Mouse (Mus musculus): ENCODE measurements around the gene Crygd.
"Not testable (repeated sequence)": the region's sequence is repeated elsewhere in the genome, so short reads cannot be mapped to it uniquely, and the experiment has no call there.

Crygd gene

GRCm38 (mm10) chr1:65063352-65063751 is at the start of gene Crygd:
TSS of gene Crygd (minus strand) at chr1:65063452.
- DNase-seq (ENCODE audit: low spot score): no peak

- DNase-seq (ENCODE audit: low spot score): peak; percentile 21
Measured at GRCm38 (mm10) chr1:65112807-65113196, 49.5 kb upstream of the Crygd start.

- peak; percentile 85 for DNase-seq (ENCODE audit: low spot score)
Measured at GRCm38 (mm10) chr1:65112031-65112806, 49.0 kb upstream of the Crygd start.

DNA sequence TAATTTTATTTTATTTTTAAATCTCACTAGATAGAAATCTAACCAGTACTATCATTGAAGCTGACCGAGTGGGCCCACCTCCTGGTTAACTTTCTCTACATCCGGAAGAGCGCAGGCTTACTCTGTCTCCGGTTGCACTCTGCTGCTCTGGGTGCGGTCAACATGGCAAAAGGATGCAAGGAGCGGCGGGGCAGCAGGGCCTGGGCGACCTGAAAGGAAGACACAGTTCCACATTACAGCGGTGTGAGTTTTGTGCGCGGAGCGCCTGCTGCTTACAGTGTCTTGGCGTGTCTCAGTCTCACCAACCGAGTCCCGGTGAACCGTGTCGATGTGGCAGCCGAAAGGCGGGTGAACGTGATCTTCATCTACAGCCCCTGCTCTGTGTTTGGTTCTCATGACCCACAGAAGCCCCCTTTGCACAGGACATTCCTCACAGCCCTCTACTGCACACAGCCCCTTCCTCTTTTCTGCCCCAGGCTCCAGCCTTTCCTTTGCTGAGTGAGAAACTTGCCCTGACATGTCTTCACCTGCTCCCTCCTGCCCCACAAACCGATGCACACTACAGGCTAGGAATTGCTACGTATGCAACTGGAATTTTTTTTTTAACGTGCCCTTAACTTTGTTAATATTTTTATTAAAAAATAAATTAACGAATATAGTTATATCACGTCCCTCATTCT is 46.6 kb upstream of the Crygd start:
- DNase-seq (ENCODE audit: low spot score): no peak

DNA sequence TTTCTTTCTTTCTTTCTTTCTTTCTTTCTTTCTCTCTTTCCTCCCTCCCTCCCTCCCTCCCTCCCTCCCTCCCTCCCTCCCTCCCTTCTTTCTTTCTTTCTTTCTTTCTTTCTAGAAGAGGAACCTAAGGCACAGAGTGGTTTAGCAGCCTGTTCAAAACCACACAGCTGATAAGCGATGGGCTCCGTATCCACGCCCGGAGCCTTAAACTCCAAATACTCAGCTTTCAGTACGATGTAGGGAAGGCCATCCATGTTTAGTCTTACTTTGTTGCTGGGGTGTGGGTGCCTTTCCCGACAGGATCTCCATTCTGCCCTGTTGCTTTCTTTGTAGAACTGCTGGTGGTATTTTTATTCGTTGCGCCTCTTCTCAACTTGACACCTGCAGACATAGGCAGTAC is 45.9 kb upstream of the Crygd start:
- DNase-seq (ENCODE audit: low spot score): no peak

DNA sequence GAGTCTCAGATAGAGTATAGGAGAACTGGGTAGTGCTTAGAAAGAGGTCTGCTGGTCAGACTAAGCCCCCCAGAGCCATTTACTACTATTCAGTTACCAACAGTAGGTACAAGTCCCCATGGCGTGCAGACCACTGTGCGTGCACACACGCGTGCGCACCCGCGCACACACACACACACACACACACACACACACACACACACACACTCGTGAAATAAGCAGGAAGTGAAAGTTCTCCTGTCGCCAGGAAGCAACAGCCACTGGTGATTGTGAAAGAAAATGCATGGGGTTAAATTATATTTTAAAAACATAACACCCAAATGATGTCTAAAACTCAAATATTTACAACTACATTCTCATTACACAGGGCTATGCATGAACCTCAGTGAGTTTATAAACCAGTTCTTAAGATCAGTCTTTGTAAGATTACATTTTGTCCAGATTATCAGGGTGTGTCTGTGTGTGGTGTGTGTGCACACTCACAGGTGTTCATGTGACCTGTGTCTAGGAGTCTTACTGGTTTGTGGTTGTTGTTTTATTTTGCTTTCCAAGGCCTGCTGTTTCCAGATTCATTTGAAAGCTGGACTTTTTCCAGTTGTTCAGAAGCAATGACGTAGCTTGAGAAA is 44.5 kb upstream of the Crygd start:
- DNase-seq (ENCODE audit: low spot score): no peak

DNA sequence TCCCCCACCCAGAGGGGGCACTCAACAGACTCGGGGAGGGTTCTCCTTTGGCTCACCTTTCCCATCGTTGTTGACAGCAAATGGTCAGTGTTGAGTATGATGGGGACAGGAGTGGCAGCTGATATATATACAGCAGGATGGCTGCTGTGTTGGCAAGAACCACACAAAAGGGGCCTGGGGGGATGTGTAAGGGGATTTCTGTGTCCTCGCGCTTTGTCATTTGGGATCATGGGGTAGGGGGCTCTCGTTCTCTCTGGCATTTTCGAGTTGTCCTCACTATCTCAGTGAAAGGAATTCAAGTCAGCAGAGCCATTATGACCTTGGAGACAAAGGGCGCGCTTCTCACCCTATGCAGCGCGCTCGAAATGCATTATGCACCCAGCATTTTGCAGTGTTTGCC is 40.0 kb upstream of the Crygd start, which contains the start of gene Cryga:
Cryga (minus strand) TSS at position 101 of the 400 bp plus-strand sequence.
- DNase-seq (ENCODE audit: low spot score): no peak

DNA sequence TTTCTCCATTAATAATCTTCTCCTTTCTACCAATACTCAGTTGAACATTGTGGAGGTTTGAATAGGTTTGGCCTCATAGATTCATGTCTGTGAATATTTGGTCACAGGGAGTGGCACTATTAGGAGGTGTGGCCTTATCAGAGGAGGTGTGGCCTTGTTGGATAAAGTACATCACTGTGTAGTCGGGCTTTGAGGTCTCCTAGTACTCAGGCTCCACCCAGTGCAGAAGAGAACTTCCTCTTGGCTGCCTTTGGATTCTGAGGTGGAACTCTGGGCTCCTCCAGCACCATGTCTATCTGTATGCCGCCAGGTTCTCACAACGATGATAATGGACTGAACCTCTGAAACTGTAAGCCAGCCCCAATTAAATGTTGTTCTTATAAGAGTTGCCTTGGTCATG is 33.7 kb upstream of the Crygd start:
- DNase-seq (ENCODE audit: low spot score): no peak

DNA sequence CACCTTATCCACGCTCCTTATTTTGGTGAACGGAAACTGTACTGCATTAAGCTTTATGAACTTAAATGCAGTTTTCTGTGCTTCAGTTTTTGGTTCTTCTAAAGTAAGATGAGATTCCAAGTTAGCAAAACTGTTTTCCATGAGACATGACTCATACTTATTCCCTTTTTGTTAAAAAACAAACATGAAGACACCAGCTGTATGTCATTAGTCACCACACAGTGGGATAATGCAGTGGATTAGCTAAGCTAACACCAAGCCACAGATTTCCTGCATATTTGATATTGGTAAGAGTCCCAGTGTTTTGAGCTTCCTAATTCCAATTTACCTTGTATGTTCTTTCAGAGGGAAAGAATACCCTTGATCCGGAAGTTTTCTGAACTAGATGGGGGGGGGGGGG is 28.3 kb upstream of the Crygd start:
- no peak for DNase-seq (ENCODE audit: low spot score)

DNA sequence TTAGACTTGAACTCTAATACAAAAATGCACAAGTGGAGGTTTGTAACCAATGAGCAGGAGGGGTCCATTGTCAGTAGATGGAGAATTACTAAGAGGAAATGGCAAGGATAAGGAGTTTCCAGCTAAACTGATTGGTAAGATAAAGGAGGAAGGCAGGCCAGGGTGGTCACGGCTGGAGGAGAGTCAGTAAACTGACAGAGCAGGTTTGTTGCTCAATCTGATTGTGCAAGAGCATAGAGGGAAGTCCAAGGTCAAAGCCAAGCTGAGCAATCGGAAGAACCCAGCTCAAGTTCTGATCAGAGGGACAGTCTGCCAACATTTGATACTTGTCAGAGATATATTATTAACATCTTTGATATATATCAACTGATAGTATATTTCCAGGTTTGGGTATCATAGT is 27.1 kb upstream of the Crygd start:
- DNase-seq (ENCODE audit: low spot score): no peak

- DNase-seq (ENCODE audit: low spot score): peak; percentile 8
Measured at GRCm38 (mm10) chr1:65088567-65089356, 25.5 kb upstream of the Crygd start.

DNA sequence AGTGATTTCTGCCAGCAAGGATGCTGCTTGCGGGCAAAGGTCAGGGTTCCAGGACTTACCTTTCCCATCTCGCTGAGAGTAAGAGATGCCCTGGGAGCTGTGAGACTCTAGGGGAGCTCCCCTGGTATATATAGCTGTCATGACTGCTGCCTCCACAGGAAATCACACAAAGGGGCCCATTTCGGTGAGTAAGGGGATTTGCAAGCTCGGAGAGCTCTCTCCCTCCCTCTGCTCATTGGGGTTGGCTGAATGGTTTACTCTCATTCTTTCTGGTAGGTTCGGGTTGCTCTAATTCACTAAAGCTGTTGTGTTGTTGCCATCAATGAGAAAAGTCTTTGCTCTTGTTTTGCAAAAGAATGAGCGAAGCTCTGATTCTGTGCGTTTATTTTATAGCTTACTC is 18.9 kb upstream of the Crygd start, which contains the start of gene Crygb:
Crygb (minus strand) TSS at position 101 of the 400 bp plus-strand sequence.
- no peak for DNase-seq (ENCODE audit: low spot score)

- DNase-seq (ENCODE audit: low spot score): no peak
Measured at GRCm38 (mm10) chr1:65075607-65076006, 12.4 kb upstream of the Crygd start.

DNA sequence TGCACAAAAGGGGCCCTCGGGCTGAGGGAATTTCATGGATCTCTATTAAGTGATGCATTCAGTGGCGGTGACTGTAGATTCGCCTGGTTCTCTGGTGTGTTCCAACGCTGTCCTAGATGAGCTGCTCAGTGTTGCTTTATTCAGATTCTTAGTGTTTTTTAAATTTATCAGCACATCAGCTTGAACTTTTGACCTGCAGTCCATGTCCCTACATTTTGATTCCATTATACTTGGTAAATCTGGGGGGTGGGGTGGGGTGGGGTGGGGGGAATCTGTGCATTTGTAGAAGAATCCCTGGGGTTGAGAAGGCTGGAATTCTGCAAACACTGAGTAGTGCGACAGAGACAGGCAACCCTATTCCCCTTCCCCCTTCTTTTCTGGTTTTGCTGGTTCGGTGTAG is 10.3 kb upstream of the Crygd start, which contains the start of gene Crygc:
Crygc (minus strand) TSS at position 101 of the 400 bp plus-strand sequence.
- DNase-seq (ENCODE audit: low spot score): no peak

DNA sequence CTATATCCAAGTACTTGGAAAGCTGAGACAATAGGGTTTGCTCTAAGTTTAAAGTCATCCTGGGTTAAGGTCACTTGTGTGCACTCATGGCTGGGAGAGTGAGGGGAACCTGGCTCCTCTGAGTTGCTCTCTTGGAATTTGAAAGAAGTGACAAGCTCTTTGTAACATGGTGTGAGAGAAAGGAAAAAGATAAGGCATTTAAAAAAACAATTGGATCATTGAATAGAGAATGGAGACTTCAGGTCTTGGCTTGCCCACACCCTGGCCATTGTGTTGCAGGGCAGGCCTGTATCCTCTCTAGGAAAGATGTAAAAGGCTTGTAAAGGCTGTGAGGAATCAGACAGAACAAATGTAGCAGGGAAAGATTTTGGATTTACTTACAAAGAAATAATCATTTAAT is 4.6 kb upstream of the Crygd start:
- DNase-seq (ENCODE audit: low spot score): no peak

- DNase-seq (ENCODE audit: low spot score): no peak
Measured at GRCm38 (mm10) chr1:65064201-65064600, 949 bp upstream of the Crygd start.

- no peak for DNase-seq (ENCODE audit: low spot score)
Measured at GRCm38 (mm10) chr1:65052140-65052539, 11.1 kb downstream of the Crygd start.

DNA sequence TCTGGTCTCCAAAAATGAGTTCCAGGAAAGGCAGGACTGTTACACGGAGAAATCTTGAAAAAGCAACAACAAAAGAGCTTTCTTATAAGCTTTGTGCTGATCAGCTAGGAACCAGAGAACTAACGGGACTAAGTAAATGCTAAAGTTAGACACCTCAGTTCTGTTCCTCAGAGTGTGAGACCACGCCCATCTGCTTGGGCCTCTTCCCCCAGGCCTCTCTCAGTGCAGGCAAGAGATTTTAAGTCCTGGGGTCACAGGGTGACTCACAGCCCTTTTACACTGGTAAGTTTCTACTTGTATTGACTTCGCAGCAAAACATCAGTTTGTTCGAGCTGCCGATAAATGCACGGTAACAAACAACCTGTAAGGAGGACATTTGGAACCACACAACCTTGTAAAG is 11.6 kb downstream of the Crygd start:
- no peak for DNase-seq (ENCODE audit: low spot score)

DNA sequence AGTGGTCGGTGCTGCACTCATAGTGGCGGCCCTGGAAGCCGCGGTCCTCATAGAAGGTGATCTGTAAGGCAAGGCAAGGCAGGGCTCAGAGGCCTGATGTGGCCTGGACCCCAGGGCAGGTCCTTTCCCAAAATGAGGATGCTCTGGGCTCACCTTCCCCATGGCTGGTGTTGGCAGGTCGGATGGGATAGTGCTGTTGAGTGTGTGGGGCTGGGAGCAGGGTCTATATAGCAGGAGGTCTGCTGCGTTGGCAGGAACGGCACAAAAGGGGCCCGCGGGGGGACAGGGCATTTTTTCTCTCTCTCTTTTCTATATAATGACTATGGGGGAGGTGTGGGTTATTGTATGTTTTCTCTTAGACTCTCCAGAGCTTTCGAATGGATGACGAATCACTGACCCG is 12.3 kb downstream of the Crygd start, which contains the start of gene Cryge:
Cryge (minus strand) TSS at position 198 of the 400 bp plus-strand sequence.
- not testable (repeated sequence) for DNase-seq (ENCODE audit: low spot score)

DNA sequence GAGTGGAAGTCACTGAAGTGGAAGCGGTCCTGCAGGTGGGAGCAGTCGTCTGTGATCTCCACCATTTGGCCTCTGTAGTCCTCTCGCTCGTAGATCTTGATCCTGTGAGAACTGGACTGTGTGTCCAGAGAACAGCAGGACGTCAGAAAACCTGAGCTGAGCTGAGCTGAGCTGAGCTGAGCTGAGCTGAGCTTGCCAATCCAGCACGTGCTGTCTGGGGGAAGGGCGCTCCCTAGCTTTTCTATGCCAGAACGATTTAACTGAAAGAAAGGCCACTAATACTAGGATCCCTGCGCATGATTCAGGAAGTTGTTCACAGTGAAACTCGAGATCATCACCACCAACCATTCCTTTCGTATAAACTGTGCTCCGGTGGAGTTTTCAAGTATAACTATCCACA is 14.5 kb downstream of the Crygd start:
- no peak for DNase-seq (ENCODE audit: low spot score)

DNA sequence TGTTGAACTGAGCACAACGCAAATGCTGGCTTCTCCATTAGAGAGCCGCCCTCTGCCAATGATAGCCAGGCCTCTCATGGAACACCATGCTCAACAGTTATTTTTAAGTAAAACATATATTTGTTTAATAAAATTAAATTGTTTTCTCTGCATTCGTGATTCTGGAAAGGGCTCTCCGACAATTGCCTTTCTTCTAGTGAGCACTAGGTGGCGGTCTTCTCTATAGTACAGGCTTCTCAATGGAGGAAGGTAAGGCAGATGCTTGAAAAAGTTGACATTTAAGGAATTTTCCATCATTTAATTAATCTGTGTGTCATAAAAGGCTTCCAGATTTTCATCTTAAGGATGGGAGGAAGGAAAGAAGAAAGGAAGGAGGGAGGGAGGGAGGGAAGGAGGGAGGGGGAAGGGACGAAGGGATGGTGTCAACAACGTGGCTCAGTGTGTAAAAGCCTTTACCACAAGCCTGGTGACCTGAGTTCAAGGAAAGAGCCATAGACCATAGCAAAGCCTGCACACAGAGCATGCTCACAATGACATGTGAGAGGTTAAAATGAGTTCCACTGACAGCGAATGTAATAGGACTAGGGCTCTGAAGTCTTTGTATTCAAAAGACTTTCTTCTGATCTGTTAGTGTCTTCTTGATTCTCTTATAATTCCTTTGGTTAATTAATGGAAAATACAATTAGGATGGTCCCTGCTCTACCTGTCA is 16.7 kb downstream of the Crygd start:
- DNase-seq (ENCODE audit: low spot score): peak; percentile 34

All from MN1 (cell line).